Mouse (Mus musculus) ES-Bruce4 (cell line): ENCODE results near the gene Rom1. TPM values are rescaled to one million over a fixed set of nuclear protein-coding genes. Genes with fewer than 3 reads are reported as not detected.
"Not testable (repeated sequence)": the region's sequence is repeated elsewhere in the genome, so short reads cannot be mapped to it uniquely, and the experiment has no call there.

Source experiments
- H3K27ac ChIP-seq: 2 replicates; pipeline ENCODE4 v1.5.1; 2012; ENCODE audit warnings: low read length, inconsistent platforms; ENCODE audit not compliant: insufficient read depth
- H3K27me3 ChIP-seq: 2 replicates; pipeline ENCODE4 v1.6.1; 2012; ENCODE audit warnings: mild to moderate bottlenecking, low read length, inconsistent platforms; ENCODE audit not compliant: control insufficient read depth, poor library complexity, insufficient read depth, severe bottlenecking
- H3K36me3 ChIP-seq: 2 replicates; pipeline ENCODE4 v1.6.1; 2012; ENCODE audit warnings: inconsistent platforms, mild to moderate bottlenecking, low read length, moderate library complexity; ENCODE audit not compliant: control insufficient read depth, poor library complexity, insufficient read depth, severe bottlenecking
- H3K4me1 ChIP-seq: one replicate; pipeline ENCODE4 v1.8.1; 2011; ENCODE audit warnings: low read length; ENCODE audit not compliant: control insufficient read depth, insufficient read depth
- H3K4me3 ChIP-seq: 2 replicates; pipeline ENCODE4 v1.5.1; 2011; ENCODE audit warnings: low read depth, mild to moderate bottlenecking, low read length
- H3K9ac ChIP-seq: 2 replicates; pipeline ENCODE4 v1.6.1; 2012; ENCODE audit warnings: low read depth, mild to moderate bottlenecking, inconsistent platforms; ENCODE audit not compliant: poor library complexity, severe bottlenecking
- H3K9me3 ChIP-seq: replicated peaks from 2 replicates; pipeline ENCODE4 v1.6.1; 2012; ENCODE audit warnings: mild to moderate bottlenecking, low read length, inconsistent platforms; ENCODE audit not compliant: control insufficient read depth, poor library complexity, insufficient read depth, severe bottlenecking
- CTCF ChIP-seq: IDR thresholded peaks from one replicate; pipeline ENCODE4 v1.8.1; 2011; ENCODE audit warnings: low read depth, low read length
- EP300 ChIP-seq: IDR thresholded peaks from 2 replicates; pipeline ENCODE4 v1.6.1; 2011; ENCODE audit warnings: low read depth, low read length; ENCODE audit not compliant: insufficient read depth
- POLR2A ChIP-seq: IDR thresholded peaks from one replicate; pipeline ENCODE4 v1.8.1; 2011; ENCODE audit warnings: low read length; ENCODE audit not compliant: insufficient read depth
- polyA plus RNA-seq: library from polyadenylated mRNA; stranded (reverse); fragments of >200 nt; gene quantifications from 2 replicates; pipeline ENCODE4 v1.2.4, GENCODE M21; 2011; ENCODE audit warnings: low read depth; ENCODE audit not compliant: missing spikeins, insufficient read depth, insufficient read length

Rom1 gene
- polyA plus RNA-seq, 1 experiment = 1.6 TPM

- TF ChIP-seq POLR2A (peak; percentile 68), EP300 (no peak)
- Histone ChIP-seq H3K9me3 (no peaks in the 10 kb centered on the region), H3K27ac (peak within 1 kb of the TSS; percentile 60), H3K36me3 (peaks cover 26% of the 10 kb centered on the region), H3K4me3 (peak within 1 kb of the TSS; percentile 93), H3K4me1 (no peaks in the 10 kb centered on the region), H3K27me3 (no peaks in the 10 kb centered on the region), H3K9ac (peak within 1 kb of the TSS; percentile 94)
Measured at GRCm38 (mm10) chr19:8897865-8898495, 31.2 kb downstream of the Rom1 start, which contains the start of gene Ganab. Gene Ganab, plus strand, starts transcription at chr19:8898071.

GRCm38 (mm10) chr19:8897211-8897864 lies 31.8 kb downstream of the Rom1 start:
- not testable (repeated sequence) for H3K4me1 ChIP-seq, H3K27me3 ChIP-seq, H3K9me3 ChIP-seq
- Histone ChIP-seq H3K27ac (peak overlapping the region; percentile 60), H3K36me3 (peaks cover 21% of the 10 kb centered on the region), H3K9ac (peak overlapping the region; percentile 45), H3K4me3 (peak overlapping the region; percentile 28)

- not testable (repeated sequence) for H3K27me3 ChIP-seq, H3K4me1 ChIP-seq, H3K4me3 ChIP-seq, H3K9ac ChIP-seq, H3K27ac ChIP-seq, H3K9me3 ChIP-seq
- peaks cover 19% of the 10 kb centered on the region for H3K36me3 ChIP-seq
Measured at GRCm38 (mm10) chr19:8896231-8896630, 32.9 kb downstream of the Rom1 start.

- Histone ChIP-seq H3K4me1 (no peaks in the 10 kb centered on the region), H3K9me3 (no peaks in the 10 kb centered on the region), H3K27me3 (no peaks in the 10 kb centered on the region), H3K4me3 (no peak overlapping the region), H3K27ac (no peak overlapping the region), H3K9ac (no peak overlapping the region), H3K36me3 (peaks cover 26% of the 10 kb centered on the region)
- TF ChIP-seq POLR2A = no peak
- no peak for TF ChIP-seq CTCF
- no peak for TF ChIP-seq EP300
Measured at GRCm38 (mm10) chr19:8895397-8895960, 33.7 kb downstream of the Rom1 start.

GRCm38 (mm10) chr19:8892829-8893766 lies 36.1 kb downstream of the Rom1 start, which contains the start of gene Ints5:
Gene Ints5, plus strand, starts transcription at chr19:8893005.
- H3K27ac ChIP-seq = peak within 1 kb of the TSS; percentile 10
- peaks cover 1% of the 10 kb centered on the region for H3K4me1 ChIP-seq
- peak within 1 kb of the TSS; percentile 96 for H3K9ac ChIP-seq
- no peaks in the 10 kb centered on the region for H3K9me3 ChIP-seq
- peaks cover 36% of the 10 kb centered on the region for H3K36me3 ChIP-seq
- H3K27me3 ChIP-seq = no peaks in the 10 kb centered on the region
- TF ChIP-seq POLR2A (peak; percentile 66), CTCF (no peak), EP300 (peak; percentile 63; the same call in 1 of the 2 replicates)
- peak within 1 kb of the TSS; percentile 90 for H3K4me3 ChIP-seq
